Mouse (Mus musculus): ENCODE measurements at regions not wholly inside any gene's neighbourhood (a gene's known extent, or its start where the extent isn't known, plus 50 kb on each side); places are given as distances from the start of the nearest gene placed in this dataset.

GRCm38 (mm10) chr9:47054595-47054994 lies 56.1 kb downstream of the Gm4791 start:
- no peak overlapping the region for H3K4me2 ChIP-seq (replicated peaks)
- no peaks in the 10 kb centered on the region for H3K36me3 ChIP-seq (replicated peaks; ENCODE audit: control insufficient read depth, insufficient read depth)
- no peaks in the 10 kb centered on the region for H3K27me3 ChIP-seq (ENCODE audit: control insufficient read depth, insufficient read depth, low read length)
- no peak overlapping the region for H3K4me3 ChIP-seq (replicated peaks; ENCODE audit: low read length)
- ATAC-seq (ENCODE audit: low FRiP score): no peak
- H3K4me1 ChIP-seq (replicated peaks; ENCODE audit: control insufficient read depth, insufficient read depth, low read length): no peaks in the 10 kb centered on the region
- peaks cover 5% of the 10 kb centered on the region; the same call in 1 of the 2 replicates for H3K9me3 ChIP-seq (ENCODE audit: control insufficient read depth, low read length)
- WGBS: 74% methylated on average over 10 of the region's 10 CpGs
- DNase-seq (ENCODE audit: low spot score): no peak
- no peak overlapping the region for H3K9ac ChIP-seq
- no peak overlapping the region for H3K27ac ChIP-seq

GRCm38 (mm10) chr9:47055558-47055957 lies 57.0 kb downstream of the Gm4791 start:
- WGBS: 43% methylated on average over 6 of the region's 6 CpGs
- Histone ChIP-seq H3K4me3 (replicated peaks; ENCODE audit: low read length) (no peak overlapping the region), H3K9me3 (ENCODE audit: control insufficient read depth, low read length) (no peaks in the 10 kb centered on the region), H3K27me3 (ENCODE audit: control insufficient read depth, insufficient read depth, low read length) (no peaks in the 10 kb centered on the region), H3K27ac (no peak overlapping the region), H3K4me2 (replicated peaks) (no peak overlapping the region), H3K36me3 (replicated peaks; ENCODE audit: control insufficient read depth, insufficient read depth) (no peaks in the 10 kb centered on the region), H3K4me1 (replicated peaks; ENCODE audit: control insufficient read depth, insufficient read depth, low read length) (no peaks in the 10 kb centered on the region), H3K9ac (no peak overlapping the region)
- DNase-seq (ENCODE audit: low spot score): no peak
- no peak for ATAC-seq (ENCODE audit: low FRiP score)

- no peaks in the 10 kb centered on the region for H3K4me1 ChIP-seq (replicated peaks; ENCODE audit: control insufficient read depth, insufficient read depth, low read length)
- no peak overlapping the region for H3K4me2 ChIP-seq (replicated peaks)
- DNase-seq (ENCODE audit: low spot score): no peak
- H3K36me3 ChIP-seq (replicated peaks; ENCODE audit: control insufficient read depth, insufficient read depth): no peaks in the 10 kb centered on the region
- no peaks in the 10 kb centered on the region for H3K27me3 ChIP-seq (ENCODE audit: control insufficient read depth, insufficient read depth, low read length)
- WGBS: 88% methylated on average over 7 of the region's 7 CpGs
- H3K4me3 ChIP-seq (replicated peaks; ENCODE audit: low read length): no peak overlapping the region
- no peaks in the 10 kb centered on the region for H3K9me3 ChIP-seq (ENCODE audit: control insufficient read depth, low read length)
- no peak overlapping the region for H3K9ac ChIP-seq
- H3K27ac ChIP-seq: no peak overlapping the region
- ATAC-seq (ENCODE audit: low FRiP score): no peak
Observed at GRCm38 (mm10) chr9:47059339-47060005, 60.9 kb downstream of the Gm4791 start.

GRCm38 (mm10) chr9:47060757-47061156 lies 62.2 kb downstream of the Gm4791 start:
- no peak overlapping the region for H3K9ac ChIP-seq
- no peaks in the 10 kb centered on the region for H3K4me1 ChIP-seq (replicated peaks; ENCODE audit: control insufficient read depth, insufficient read depth, low read length)
- no peaks in the 10 kb centered on the region for H3K27me3 ChIP-seq (ENCODE audit: control insufficient read depth, insufficient read depth, low read length)
- no peaks in the 10 kb centered on the region for H3K9me3 ChIP-seq (ENCODE audit: control insufficient read depth, low read length)
- 76% methylated on average over 2 of the region's 2 CpGs for WGBS
- no peak overlapping the region for H3K27ac ChIP-seq
- DNase-seq (ENCODE audit: low spot score): no peak
- ATAC-seq (ENCODE audit: low FRiP score): no peak
- no peak overlapping the region for H3K4me3 ChIP-seq (replicated peaks; ENCODE audit: low read length)
- H3K36me3 ChIP-seq (replicated peaks; ENCODE audit: control insufficient read depth, insufficient read depth): no peaks in the 10 kb centered on the region
- H3K4me2 ChIP-seq (replicated peaks): no peak overlapping the region

GRCm38 (mm10) chr9:47062516-47062915 lies 64.0 kb downstream of the Gm4791 start:
- H3K27ac ChIP-seq: no peak overlapping the region
- no peak overlapping the region for H3K4me3 ChIP-seq (replicated peaks; ENCODE audit: low read length)
- no peaks in the 10 kb centered on the region for H3K9me3 ChIP-seq (ENCODE audit: control insufficient read depth, low read length)
- no peaks in the 10 kb centered on the region for H3K4me1 ChIP-seq (replicated peaks; ENCODE audit: control insufficient read depth, insufficient read depth, low read length)
- no peaks in the 10 kb centered on the region for H3K36me3 ChIP-seq (replicated peaks; ENCODE audit: control insufficient read depth, insufficient read depth)
- H3K4me2 ChIP-seq (replicated peaks): no peak overlapping the region
- 78% methylated on average over 7 of the region's 7 CpGs for WGBS
- no peaks in the 10 kb centered on the region for H3K27me3 ChIP-seq (ENCODE audit: control insufficient read depth, insufficient read depth, low read length)
- DNase-seq (ENCODE audit: low spot score) (no peak), ATAC-seq (ENCODE audit: low FRiP score) (no peak)
- H3K9ac ChIP-seq: no peak overlapping the region

- Histone ChIP-seq H3K9me3 (ENCODE audit: control insufficient read depth, low read length) (no peaks in the 10 kb centered on the region), H3K4me2 (replicated peaks) (no peak overlapping the region), H3K4me1 (replicated peaks; ENCODE audit: control insufficient read depth, insufficient read depth, low read length) (no peaks in the 10 kb centered on the region), H3K9ac (no peak overlapping the region), H3K4me3 (replicated peaks; ENCODE audit: low read length) (no peak overlapping the region), H3K27ac (no peak overlapping the region), H3K36me3 (replicated peaks; ENCODE audit: control insufficient read depth, insufficient read depth) (no peaks in the 10 kb centered on the region), H3K27me3 (ENCODE audit: control insufficient read depth, insufficient read depth, low read length) (no peaks in the 10 kb centered on the region)
- ATAC-seq (ENCODE audit: low FRiP score) (no peak), DNase-seq (ENCODE audit: low spot score) (no peak)
- WGBS: 72% methylated on average over 5 of the region's 5 CpGs
Observed at GRCm38 (mm10) chr9:47063751-47064150, 65.2 kb downstream of the Gm4791 start.

- Histone ChIP-seq H3K27ac (no peak overlapping the region), H3K4me3 (replicated peaks; ENCODE audit: low read length) (no peak overlapping the region), H3K36me3 (replicated peaks; ENCODE audit: control insufficient read depth, insufficient read depth) (no peaks in the 10 kb centered on the region), H3K9ac (no peak overlapping the region), H3K9me3 (ENCODE audit: control insufficient read depth, low read length) (no peaks in the 10 kb centered on the region), H3K27me3 (ENCODE audit: control insufficient read depth, insufficient read depth, low read length) (no peaks in the 10 kb centered on the region), H3K4me2 (replicated peaks) (no peak overlapping the region), H3K4me1 (replicated peaks; ENCODE audit: control insufficient read depth, insufficient read depth, low read length) (peaks cover 2% of the 10 kb centered on the region; the same call in 1 of the 2 replicates)
- ATAC-seq (ENCODE audit: low FRiP score) (peak; percentile 65; the same call in 1 of the 2 replicates), DNase-seq (ENCODE audit: low spot score) (peak; percentile 57)
- WGBS: 58% methylated on average over 5 of the region's 5 CpGs
Observed at GRCm38 (mm10) chr9:47064463-47065032, 66.0 kb downstream of the Gm4791 start.

GRCm38 (mm10) chr9:47069436-47069835 lies 70.9 kb downstream of the Gm4791 start:
- Histone ChIP-seq H3K9ac (no peak overlapping the region), H3K27ac (peak overlapping the region; percentile 32; the same call in 1 of the 2 replicates), H3K36me3 (replicated peaks; ENCODE audit: control insufficient read depth, insufficient read depth) (no peaks in the 10 kb centered on the region), H3K4me2 (replicated peaks) (no peak overlapping the region), H3K9me3 (ENCODE audit: control insufficient read depth, low read length) (no peaks in the 10 kb centered on the region), H3K4me3 (replicated peaks; ENCODE audit: low read length) (no peak overlapping the region), H3K27me3 (ENCODE audit: control insufficient read depth, insufficient read depth, low read length) (no peaks in the 10 kb centered on the region), H3K4me1 (replicated peaks; ENCODE audit: control insufficient read depth, insufficient read depth, low read length) (peaks cover 7% of the 10 kb centered on the region; the same call in 1 of the 2 replicates)
- ATAC-seq (ENCODE audit: low FRiP score): no peak
- DNase-seq (ENCODE audit: low spot score): no peak
- WGBS: 27% methylated on average over 5 of the region's 5 CpGs

- H3K4me3 ChIP-seq (replicated peaks; ENCODE audit: low read length): no peak overlapping the region
- DNase-seq (ENCODE audit: low spot score) (no peak), ATAC-seq (ENCODE audit: low FRiP score) (no peak)
Observed at GRCm38 (mm10) chr9:47070958-47071357, 72.4 kb downstream of the Gm4791 start.

More at GRCm38 (mm10) chr9:47070958-47071357, 72.4 kb downstream of the Gm4791 start:
- H3K27me3 ChIP-seq (ENCODE audit: control insufficient read depth, insufficient read depth, low read length): no peaks in the 10 kb centered on the region
- no peaks in the 10 kb centered on the region for H3K9me3 ChIP-seq (ENCODE audit: control insufficient read depth, low read length)
- peaks cover 7% of the 10 kb centered on the region; the same call in 1 of the 2 replicates for H3K4me1 ChIP-seq (replicated peaks; ENCODE audit: control insufficient read depth, insufficient read depth, low read length)
- no peak overlapping the region for H3K9ac ChIP-seq
- 90% methylated on average over 5 of the region's 5 CpGs for WGBS
- no peak overlapping the region for H3K27ac ChIP-seq
- H3K4me2 ChIP-seq (replicated peaks): no peak overlapping the region
- H3K36me3 ChIP-seq (replicated peaks; ENCODE audit: control insufficient read depth, insufficient read depth): no peaks in the 10 kb centered on the region

Data from hindbrain, embryonic 14.5 days (tissue).